Mouse (Mus musculus) left cerebral cortex, adult 18-20 months (tissue): ENCODE data around the gene A530084C06Rik. TPM values are rescaled to one million over a fixed set of nuclear protein-coding genes. Genes with fewer than 3 reads are reported as not detected.

Source experiments
- DNase-seq, 2 experiments: peaks; one replicate each; pipeline ENCODE4 v3.0.0; 2021 to 2022; ENCODE audit warnings: low spot score in 2 of 2, mixed read lengths in 1 of 2
- total RNA-seq, 2 experiments: library from RNA; stranded (reverse); gene quantifications; 2 replicates each; pipeline ENCODE4 v1.2.3; 2021

A530084C06Rik gene
- total RNA-seq, 2 experiments from 2014 or later = 0.30 to 0.53 TPM

DNA sequence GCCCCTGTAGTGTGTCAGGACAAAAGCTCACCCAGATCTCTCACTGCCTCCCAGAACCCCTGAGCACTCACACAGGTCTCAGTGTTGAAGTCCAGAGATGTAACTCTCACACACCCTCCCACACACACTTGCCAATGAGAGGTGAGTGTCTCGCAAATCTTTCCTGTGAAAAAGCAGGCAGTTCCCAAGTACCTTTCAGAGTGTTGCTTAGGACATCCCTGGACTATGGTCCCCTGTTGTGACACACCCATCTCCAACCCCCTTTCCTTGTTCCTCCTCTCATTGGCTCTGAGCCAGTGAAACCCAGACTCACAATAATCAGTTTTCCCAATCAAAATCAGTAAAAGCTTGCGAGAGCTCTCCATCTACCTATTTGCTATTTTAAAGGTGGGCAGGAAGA, 12.3 kb downstream of the A530084C06Rik start:
- no peak for DNase-seq

- DNase-seq = no peak
These were observed 16.1 kb downstream of the A530084C06Rik start for GRCm38 (mm10) chr13:31543021-31543420.

GRCm38 (mm10) chr13:31534726-31535125, 24.4 kb downstream of the A530084C06Rik start:
- DNase-seq = no peak

GRCm38 (mm10) chr13:31531651-31532061, 27.5 kb downstream of the A530084C06Rik start:
- no peak for DNase-seq

DNA sequence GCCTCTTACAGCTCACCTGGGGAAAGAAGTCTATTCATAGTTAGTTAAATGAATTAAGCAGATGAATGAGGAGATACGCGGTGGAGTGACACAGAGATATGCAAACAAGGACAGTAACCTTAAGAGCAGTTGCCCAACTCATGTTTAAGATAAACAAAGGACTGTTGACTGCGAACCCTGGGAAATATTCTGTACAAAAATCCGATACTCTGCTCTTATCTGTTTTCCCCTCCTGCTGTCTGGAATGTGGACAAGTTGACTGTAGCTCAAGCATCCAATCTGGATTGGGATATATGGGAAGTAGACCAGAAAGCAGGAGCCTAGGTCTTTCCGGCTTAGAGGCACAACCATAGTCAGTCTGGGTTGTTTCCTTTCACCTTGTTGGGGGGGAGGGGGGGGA, 27.9 kb downstream of the A530084C06Rik start:
- no peak for DNase-seq

DNA sequence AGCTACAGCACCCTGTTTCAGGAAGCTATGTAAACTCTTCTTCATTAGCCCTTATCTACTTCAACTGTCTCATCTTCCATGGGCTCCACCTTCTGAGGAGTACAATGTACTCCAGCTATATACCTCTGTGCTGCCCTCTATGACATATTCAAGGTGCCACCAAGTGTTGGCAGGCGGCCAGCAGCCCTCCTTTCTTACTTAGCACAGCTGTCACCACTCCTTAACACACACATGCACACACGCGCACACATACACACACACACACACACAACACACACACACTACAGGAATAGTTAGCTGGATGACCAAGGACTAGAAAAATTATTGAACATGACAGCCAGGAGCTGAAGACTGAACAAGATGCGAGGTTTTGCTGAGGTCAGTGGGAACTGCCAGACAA, 34.2 kb downstream of the A530084C06Rik start:
- DNase-seq = no peak

DNA sequence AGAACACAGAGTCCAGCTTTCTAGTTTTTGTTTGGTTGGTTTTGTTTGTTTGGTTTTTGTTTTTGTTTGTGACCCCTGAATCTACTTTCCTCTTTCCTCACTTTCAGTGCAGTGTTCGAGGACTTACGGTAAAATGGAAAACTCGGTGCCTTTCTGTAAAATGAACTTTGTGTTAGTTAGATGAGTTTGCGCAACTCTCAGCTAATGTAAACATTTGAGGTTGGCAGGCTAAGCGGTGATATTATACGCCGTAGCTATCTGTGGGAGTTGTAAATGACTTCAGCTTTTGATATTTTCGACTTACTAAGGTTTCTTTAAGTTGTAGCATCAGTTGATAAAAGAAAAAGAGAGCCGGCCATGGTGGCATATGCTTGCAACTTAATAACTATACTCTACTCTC, 40.2 kb downstream of the A530084C06Rik start:
- DNase-seq = no peak

- DNase-seq = no peak
These were observed 40.7 kb downstream of the A530084C06Rik start for GRCm38 (mm10) chr13:31518411-31518886.

- no peak for DNase-seq
These were observed 43.9 kb downstream of the A530084C06Rik start for GRCm38 (mm10) chr13:31515261-31515660.

GRCm38 (mm10) chr13:31506494-31507167, 52.5 kb downstream of the A530084C06Rik start:
- no peak for DNase-seq

Other genes with a start within 250 kb of the A530084C06Rik start
- gene Foxq1, start 3.2 kb downstream of the A530084C06Rik start, total RNA-seq = 1 to 10 TPM; 2.2 to 2.3 TPM
- 1 to 10 TPM; 5.9 to 6.0 TPM for gene Foxf2, start 66.5 kb upstream of the A530084C06Rik start, total RNA-seq
- gene Foxc1, start 247.3 kb upstream of the A530084C06Rik start, total RNA-seq = 1 to 10 TPM; 5.7 to 6.6 TPM